In genomic region chr5:30908426-30909299, GRCm38 (mm10) we compare ENCODE assay signal across 8 mouse cellular contexts. TPM values are rescaled to one million over a fixed set of nuclear protein-coding genes. Genes with fewer than 3 reads are reported as not detected.
DNase-seq lines count a peak whose midpoint lies in the region; ATAC-seq and TF ChIP-seq lines count a peak whose summit lies in the region.

No protein-coding gene starts in this region.

- no peak for TF ChIP-seq POLR2A in cortical plate, adult 2 months (IDR thresholded peaks at IDR 0.05; ENCODE audit: extremely low read depth, insufficient read depth, low read length)

- WGBS in heart, embryonic 14.5 days = 19% methylated on average over 13 of the region's 13 CpGs
- 19% methylated on average over 13 of the region's 13 CpGs for WGBS in limb, embryonic 12.5 days
- 54% methylated on average over 13 of the region's 13 CpGs for WGBS in neural tube, embryonic 14.5 days

- no peak for TF ChIP-seq CTCF in cortical plate, adult 2 months (IDR thresholded peaks at IDR 0.05; ENCODE audit: extremely low read depth, insufficient read depth, low read length)

- peak overlapping the region; percentile 74 for H3K4me2 ChIP-seq in heart, embryonic 14.5 days (ENCODE audit: low read length)
- H3K4me2 ChIP-seq in limb, embryonic 12.5 days = peak overlapping the region; percentile 93
- H3K4me2 ChIP-seq in neural tube, embryonic 14.5 days (ENCODE audit: low read depth, low read length) = peak overlapping the region; percentile 73

- peak; percentile 57 for ATAC-seq in heart, embryonic 14.5 days (ENCODE audit: insufficient number of reproducible peaks, insufficient read depth, low FRiP score, low read depth)
- peak; percentile 11; the same call in 1 of the 2 replicates for ATAC-seq in limb, embryonic 12.5 days (ENCODE audit: insufficient number of reproducible peaks, insufficient read depth, low FRiP score, low TSS enrichment, low read depth)
- no peak for ATAC-seq in neural tube, embryonic 14.5 days (ENCODE audit: low read depth)
- no peak for ATAC-seq in inflammation-experienced regulatory T-cells, adult 6 months

- peak overlapping the region; percentile 67; the same call in 1 of the 2 replicates for H3K4me3 ChIP-seq in cortical plate, adult 2 months (ENCODE audit: insufficient read depth, low read length)
- peak overlapping the region; percentile 69 to 77 for H3K4me3 ChIP-seq in heart, embryonic 14.5 days (ENCODE audit: control insufficient read depth in 1 of 2, insufficient read depth in 1 of 2, low read depth in 1 of 2, low read length in 2 of 2)
- peak overlapping the region; percentile 71 for H3K4me3 ChIP-seq in limb, embryonic 12.5 days (replicated peaks)
- H3K4me3 ChIP-seq in neural tube, embryonic 14.5 days (ENCODE audit: low read depth, low read length) = peak overlapping the region; percentile 69

- H3K27me3 ChIP-seq in heart, embryonic 14.5 days (ENCODE audit: control insufficient read depth, insufficient read depth, low read length) = no peaks in the 10 kb centered on the region
- no peaks in the 10 kb centered on the region for H3K27me3 ChIP-seq in limb, embryonic 12.5 days
- H3K27me3 ChIP-seq in neural tube, embryonic 14.5 days (ENCODE audit: control insufficient read depth, insufficient read depth, low read length) = no peaks in the 10 kb centered on the region

- peaks cover 25% of the 10 kb centered on the region for H3K36me3 ChIP-seq in heart, embryonic 14.5 days (ENCODE audit: control insufficient read depth, insufficient read depth, low read length)
- H3K36me3 ChIP-seq in limb, embryonic 12.5 days = peaks cover 26% of the 10 kb centered on the region
- H3K36me3 ChIP-seq in neural tube, embryonic 14.5 days (ENCODE audit: control insufficient read depth, insufficient read depth, low read length) = peaks cover 13% of the 10 kb centered on the region; the same call in 1 of the 2 replicates

- peak overlapping the region; percentile 81 for H3K9ac ChIP-seq in heart, embryonic 14.5 days (ENCODE audit: low read length)
- H3K9ac ChIP-seq in limb, embryonic 12.5 days (replicated peaks) = peak overlapping the region; percentile 73
- H3K9ac ChIP-seq in neural tube, embryonic 14.5 days (replicated peaks; ENCODE audit: low read depth, low read length) = peak overlapping the region; percentile 72; the same call in 1 of the 2 replicates

- DNase-seq in gastrocnemius, postnatal 10 days = peak; percentile 25
- no peak for DNase-seq in gastrocnemius, postnatal 14 days
- no peak for DNase-seq in right cerebral cortex, postnatal 10 days (ENCODE audit: low spot score in 2 of 2)

- intact Hi-C loops in gastrocnemius, postnatal 14 days (cut with DNase I; ENCODE audit: low total_unique reads) = no loop called here

- no peak overlapping the region for H3K27ac ChIP-seq in cortical plate, adult 2 months (ENCODE audit: insufficient read depth, low read length)
- peak overlapping the region; percentile 95 for H3K27ac ChIP-seq in heart, embryonic 14.5 days (replicated peaks in 1 of 2; ENCODE audit: control insufficient read depth in 1 of 2, insufficient read depth in 1 of 2, low read depth in 2 of 2, low read length in 2 of 2)
- H3K27ac ChIP-seq in limb, embryonic 12.5 days = peak overlapping the region; percentile 98
- H3K27ac ChIP-seq in neural tube, embryonic 14.5 days (ENCODE audit: low read depth, low read length) = peak overlapping the region; percentile 87; the same call in 1 of the 2 replicates

- no peaks in the 10 kb centered on the region for H3K9me3 ChIP-seq in heart, embryonic 14.5 days (ENCODE audit: control insufficient read depth, low read length)
- H3K9me3 ChIP-seq in limb, embryonic 12.5 days = no peaks in the 10 kb centered on the region
- no peaks in the 10 kb centered on the region for H3K9me3 ChIP-seq in neural tube, embryonic 14.5 days (ENCODE audit: control insufficient read depth, low read length)

- peaks cover 2% of the 10 kb centered on the region; the same call in 1 of the 2 replicates for H3K4me1 ChIP-seq in cortical plate, adult 2 months (ENCODE audit: control insufficient read depth, insufficient read depth, low read length)
- H3K4me1 ChIP-seq in heart, embryonic 14.5 days (ENCODE audit: control insufficient read depth in 2 of 2, insufficient read depth in 2 of 2, low read length in 2 of 2) = peaks cover 40 to 54% of the 10 kb centered on the region in 2 experiments
- H3K4me1 ChIP-seq in limb, embryonic 12.5 days (replicated peaks) = peaks cover 74% of the 10 kb centered on the region
- peaks cover 28% of the 10 kb centered on the region for H3K4me1 ChIP-seq in neural tube, embryonic 14.5 days (ENCODE audit: control insufficient read depth, insufficient read depth, low read length)

RNA-seq across cellular contexts. Expression of gene Ost4, which starts 1.1 kb away (rescaled TPM):
- total RNA-seq in gastrocnemius, postnatal 10 days (2021) = 100 to 1,000 TPM; 149 to 168 TPM
- 100 to 1,000 TPM; 119 to 134 TPM for total RNA-seq in gastrocnemius, postnatal 14 days (2021)
- polyA plus RNA-seq in cortical plate, adult 2 months (2012; rRNA removed) = 150 and 171 TPM in 2 replicates
- 437 and 480 TPM in 2 replicates for polyA plus RNA-seq in heart, embryonic 14.5 days (2014; fragmentation: Nextera tagmentation; extraction: Ambion mirVana)
- polyA plus RNA-seq in limb, embryonic 12.5 days (2016; fragmentation: Nextera tagmentation; extraction: Ambion mirVana) = 351 and 355 TPM in 2 replicates
- 234 TPM in 2 replicates for polyA plus RNA-seq in neural tube, embryonic 14.5 days (2014; fragmentation: Nextera tagmentation; extraction: Ambion mirVana)
- 100 to 1,000 TPM; 283 to 295 (median 294) TPM for polyA plus RNA-seq in inflammation-experienced regulatory T-cells, adult 6 months (2017; shearing (Covaris generic))

RNA-seq across cellular contexts. Expression of gene Emilin1, which starts 4.5 kb away (rescaled TPM):
- total RNA-seq in gastrocnemius, postnatal 10 days (2021) = 10 to 100 TPM; 42.2 to 60.5 TPM
- 10 to 100 TPM; 25.7 to 31.3 TPM for total RNA-seq in gastrocnemius, postnatal 14 days (2021)
- polyA plus RNA-seq in cortical plate, adult 2 months (2012; rRNA removed) = 2.7 and 3.1 TPM in 2 replicates
- 91.8 and 108 TPM in 2 replicates for polyA plus RNA-seq in heart, embryonic 14.5 days (2014; fragmentation: Nextera tagmentation; extraction: Ambion mirVana)
- 221 and 225 TPM in 2 replicates for polyA plus RNA-seq in limb, embryonic 12.5 days (2016; fragmentation: Nextera tagmentation; extraction: Ambion mirVana)
- polyA plus RNA-seq in neural tube, embryonic 14.5 days (2014; fragmentation: Nextera tagmentation; extraction: Ambion mirVana) = 3.5 and 22.9 TPM in 2 replicates
- polyA plus RNA-seq in inflammation-experienced regulatory T-cells, adult 6 months (2017; shearing (Covaris generic)) = under 1 TPM in 1 of 3 experiments, not detected in 2; 0.84 TPM

RNA-seq across cellular contexts. Expression of gene Khk, which starts 12.6 kb away (rescaled TPM):
- 10 to 100 TPM; 27.9 TPM for total RNA-seq in gastrocnemius, postnatal 10 days (2021)
- total RNA-seq in gastrocnemius, postnatal 14 days (2021) = 10 to 100 TPM; 31.4 to 32.7 TPM
- 24.9 and 29.0 TPM in 2 replicates for polyA plus RNA-seq in cortical plate, adult 2 months (2012; rRNA removed)
- 9.7 and 12.1 TPM in 2 replicates for polyA plus RNA-seq in heart, embryonic 14.5 days (2014; fragmentation: Nextera tagmentation; extraction: Ambion mirVana)
- polyA plus RNA-seq in limb, embryonic 12.5 days (2016; fragmentation: Nextera tagmentation; extraction: Ambion mirVana) = 11.7 and 14.6 TPM in 2 replicates
- polyA plus RNA-seq in neural tube, embryonic 14.5 days (2014; fragmentation: Nextera tagmentation; extraction: Ambion mirVana) = 8.3 and 10.4 TPM in 2 replicates
- polyA plus RNA-seq in inflammation-experienced regulatory T-cells, adult 6 months (2017; shearing (Covaris generic)) = 10 to 100 TPM; 10.8 to 26.3 (median 24.3) TPM

RNA-seq across cellular contexts. Expression of gene Agbl5, which starts 20.2 kb away (rescaled TPM):
- total RNA-seq in gastrocnemius, postnatal 10 days (2021) = 1 to 10 TPM; 4.5 to 5.0 TPM
- 1 to 10 TPM; 1.8 to 2.6 TPM for total RNA-seq in gastrocnemius, postnatal 14 days (2021)
- 15.7 and 17.0 TPM in 2 replicates for polyA plus RNA-seq in cortical plate, adult 2 months (2012; rRNA removed)
- 10.5 and 10.8 TPM in 2 replicates for polyA plus RNA-seq in heart, embryonic 14.5 days (2014; fragmentation: Nextera tagmentation; extraction: Ambion mirVana)
- 35.8 and 42.0 TPM in 2 replicates for polyA plus RNA-seq in limb, embryonic 12.5 days (2016; fragmentation: Nextera tagmentation; extraction: Ambion mirVana)
- polyA plus RNA-seq in neural tube, embryonic 14.5 days (2014; fragmentation: Nextera tagmentation; extraction: Ambion mirVana) = 27.7 and 29.2 TPM in 2 replicates
- polyA plus RNA-seq in inflammation-experienced regulatory T-cells, adult 6 months (2017; shearing (Covaris generic)) = 1 to 10 TPM; 2.7 to 7.0 (median 5.2) TPM

RNA-seq across cellular contexts. Expression of gene Cgref1, which starts 36.7 kb away (rescaled TPM):
- total RNA-seq in gastrocnemius, postnatal 10 days (2021) = 10 to 100 TPM in 1 of 2 experiments, 1 to 10 TPM in 1; 8.5 to 15.3 TPM
- total RNA-seq in gastrocnemius, postnatal 14 days (2021) = 1 to 10 TPM; 4.5 to 7.7 TPM
- polyA plus RNA-seq in cortical plate, adult 2 months (2012; rRNA removed) = 25.2 and 26.3 TPM in 2 replicates
- 2.0 and 3.8 TPM in 2 replicates for polyA plus RNA-seq in heart, embryonic 14.5 days (2014; fragmentation: Nextera tagmentation; extraction: Ambion mirVana)
- polyA plus RNA-seq in limb, embryonic 12.5 days (2016; fragmentation: Nextera tagmentation; extraction: Ambion mirVana) = 4.1 and 4.4 TPM in 2 replicates
- polyA plus RNA-seq in neural tube, embryonic 14.5 days (2014; fragmentation: Nextera tagmentation; extraction: Ambion mirVana) = 60.9 and 76.4 TPM in 2 replicates
- polyA plus RNA-seq in inflammation-experienced regulatory T-cells, adult 6 months (2017; shearing (Covaris generic)) = not detected

Comparison
In these comparisons a context has a peak if more than half of its experiments do, and no peak if none do; other contexts are left out.
1. ATAC-seq: peak in heart, embryonic 14.5 days (single experiment) and limb, embryonic 12.5 days (single experiment); none in neural tube, embryonic 14.5 days (single experiment) and inflammation-experienced regulatory T-cells, adult 6 months (single experiment).
2. Peak in every context shown above with its lines, with median percentiles within 50 percentile points of each other: H3K4me3 ChIP-seq, H3K4me2 ChIP-seq and H3K9ac ChIP-seq.